Mouse (Mus musculus) layer of hippocampus, adult 9-10 months (tissue): Measurements from ENCODE around the gene Lmtk2.

Experiments used
- DNase-seq: peaks from one replicate; pipeline ENCODE4 v3.0.0; 2022; ENCODE audit warnings: low spot score

Gene Lmtk2

GRCm38 (mm10) chr5:144100149-144100935 lies at the start of gene Lmtk2:
Gene Lmtk2 (plus strand): TSS chr5:144100436.
- DNase-seq: peak; percentile 93

GRCm38 (mm10) chr5:144051268-144051667 lies 49.0 kb upstream of the Lmtk2 start:
- no peak for DNase-seq

DNA sequence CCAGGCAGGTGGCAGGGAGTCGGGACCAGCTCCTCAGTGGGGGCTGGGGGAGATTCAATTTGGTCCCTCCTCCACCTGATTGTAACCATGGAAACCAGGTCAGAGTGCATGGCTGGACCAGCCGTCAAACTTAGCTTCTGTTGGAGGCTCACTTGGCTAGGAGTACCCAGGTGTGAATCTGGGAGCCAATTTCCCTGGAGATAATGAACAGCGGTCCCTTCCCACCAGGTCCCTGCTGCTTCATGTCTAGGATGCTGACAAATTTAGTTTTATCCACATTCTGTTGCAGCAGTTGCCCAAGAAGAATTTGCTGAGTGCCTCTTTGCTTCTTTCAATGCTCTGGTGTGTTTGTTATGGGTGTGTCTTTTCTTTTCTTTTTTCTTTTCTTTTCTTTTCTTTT lies 46.8 kb upstream of the Lmtk2 start:
- no peak for DNase-seq

- no peak for DNase-seq
Measured at GRCm38 (mm10) chr5:144054340-144054739, 45.9 kb upstream of the Lmtk2 start.

GRCm38 (mm10) chr5:144064093-144064492 lies 36.1 kb upstream of the Lmtk2 start:
- no peak for DNase-seq

- DNase-seq: no peak
Measured at GRCm38 (mm10) chr5:144066036-144066435, 34.2 kb upstream of the Lmtk2 start.

- no peak for DNase-seq
Measured at GRCm38 (mm10) chr5:144070064-144070463, 30.2 kb upstream of the Lmtk2 start.

GRCm38 (mm10) chr5:144071249-144071648 lies 29.0 kb upstream of the Lmtk2 start:
- DNase-seq: no peak

GRCm38 (mm10) chr5:144077541-144077940 lies 22.7 kb upstream of the Lmtk2 start:
- no peak for DNase-seq

- no peak for DNase-seq
Measured at GRCm38 (mm10) chr5:144080886-144081285, 19.4 kb upstream of the Lmtk2 start.

DNA sequence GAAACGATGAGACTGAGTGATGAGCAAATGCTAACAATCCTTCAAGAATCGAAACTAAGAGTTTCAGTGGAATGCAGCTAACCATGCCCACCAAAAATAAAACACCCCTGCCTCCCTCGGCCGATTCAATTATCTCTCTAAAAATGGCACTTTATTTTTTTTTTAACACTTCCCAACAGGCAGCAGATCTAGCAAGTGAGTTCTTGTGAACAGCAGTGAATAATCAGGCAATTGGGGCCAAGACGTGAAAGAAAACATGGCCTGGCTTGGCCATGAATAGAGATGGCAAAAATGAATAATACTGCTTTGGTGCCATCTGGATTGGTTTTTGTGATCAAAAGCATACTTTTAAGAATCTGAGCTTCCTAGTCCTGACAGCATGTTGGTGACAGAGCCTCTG lies 18.2 kb upstream of the Lmtk2 start:
- no peak for DNase-seq

DNA sequence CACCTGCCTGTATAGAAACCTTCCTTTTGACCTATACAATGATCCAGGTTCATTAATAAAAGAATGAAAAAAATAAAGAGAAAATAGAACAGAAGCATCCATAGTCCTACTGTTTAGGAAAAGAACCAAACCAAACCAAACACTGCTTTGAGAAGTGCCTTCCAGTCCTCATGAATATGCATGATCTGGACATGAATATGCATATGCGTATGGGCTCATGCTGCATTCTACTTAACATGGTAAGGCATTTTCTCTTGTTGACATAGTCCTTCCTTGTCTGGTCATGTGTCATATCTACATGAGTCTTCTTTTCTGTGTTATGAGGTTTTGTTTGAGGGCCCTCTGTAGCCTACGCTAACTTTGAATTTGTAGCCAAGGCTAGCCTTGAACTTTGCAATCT lies 16.7 kb upstream of the Lmtk2 start:
- DNase-seq: no peak

GRCm38 (mm10) chr5:144084271-144084670 lies 16.0 kb upstream of the Lmtk2 start:
- no peak for DNase-seq

DNA sequence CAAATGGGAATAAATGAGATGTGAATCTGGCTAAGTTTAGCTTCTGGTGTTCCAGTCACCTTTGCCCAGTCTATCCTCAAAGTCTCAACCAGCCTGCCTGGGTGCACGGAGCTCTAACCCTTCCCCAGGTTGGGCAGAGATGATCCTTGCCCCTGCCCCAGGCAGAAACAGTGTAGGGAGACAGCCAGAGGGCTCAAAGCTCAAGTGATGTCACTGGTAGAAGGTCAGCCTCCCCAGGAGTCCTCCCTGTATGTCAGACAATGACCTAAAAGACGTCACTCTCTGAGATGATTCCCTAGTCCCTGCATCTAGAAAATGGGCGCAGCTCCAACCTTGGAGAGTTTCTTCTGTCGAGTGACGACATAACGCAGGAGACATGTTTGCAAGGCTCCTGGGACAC lies 14.5 kb upstream of the Lmtk2 start:
- no peak for DNase-seq

DNA sequence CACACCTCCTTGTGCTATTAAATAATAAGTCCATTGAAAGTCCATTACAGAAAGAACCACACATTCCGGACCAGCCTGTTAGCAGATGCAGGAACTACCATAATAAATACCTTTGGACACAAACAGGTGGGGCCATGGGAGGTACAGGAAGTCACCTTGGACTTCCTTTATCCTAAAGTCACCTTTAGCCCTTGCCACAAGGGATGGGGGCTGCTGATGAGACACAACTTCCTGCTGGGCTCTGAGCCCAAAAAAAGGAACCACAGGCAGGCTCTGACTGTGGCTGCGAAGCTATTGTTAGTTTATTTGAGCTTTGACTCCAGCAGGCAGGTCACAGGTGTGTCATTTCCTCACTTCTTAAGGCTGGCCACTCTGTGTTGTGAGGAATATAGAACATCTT lies 13.7 kb upstream of the Lmtk2 start:
- no peak for DNase-seq

GRCm38 (mm10) chr5:144088354-144088753 lies 11.9 kb upstream of the Lmtk2 start:
- no peak for DNase-seq

DNA sequence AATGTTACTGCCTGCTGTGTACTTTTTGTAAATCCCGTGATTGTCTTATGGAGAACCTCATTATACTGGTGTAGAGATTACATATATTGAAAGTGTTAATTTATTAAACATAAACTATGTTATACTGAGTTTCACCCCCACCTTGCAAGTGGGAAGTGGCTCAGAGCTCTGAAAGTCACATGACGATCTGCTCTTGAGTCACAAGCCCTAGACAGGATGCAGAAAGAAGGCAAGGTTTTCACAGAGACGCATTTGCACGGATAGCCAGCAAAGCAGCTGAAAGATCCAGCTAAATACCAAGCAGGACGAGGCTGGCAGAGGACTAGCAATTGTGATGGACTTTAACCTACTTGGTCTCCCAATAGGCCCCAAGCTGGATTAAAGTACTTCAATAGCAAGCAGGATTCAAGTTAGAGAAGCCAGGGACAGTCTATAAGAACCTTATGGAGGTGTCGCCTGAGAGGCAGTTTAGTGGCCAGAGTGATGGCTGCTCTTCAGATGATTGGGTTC lies 4.7 kb upstream of the Lmtk2 start:
- DNase-seq: no peak

DNA sequence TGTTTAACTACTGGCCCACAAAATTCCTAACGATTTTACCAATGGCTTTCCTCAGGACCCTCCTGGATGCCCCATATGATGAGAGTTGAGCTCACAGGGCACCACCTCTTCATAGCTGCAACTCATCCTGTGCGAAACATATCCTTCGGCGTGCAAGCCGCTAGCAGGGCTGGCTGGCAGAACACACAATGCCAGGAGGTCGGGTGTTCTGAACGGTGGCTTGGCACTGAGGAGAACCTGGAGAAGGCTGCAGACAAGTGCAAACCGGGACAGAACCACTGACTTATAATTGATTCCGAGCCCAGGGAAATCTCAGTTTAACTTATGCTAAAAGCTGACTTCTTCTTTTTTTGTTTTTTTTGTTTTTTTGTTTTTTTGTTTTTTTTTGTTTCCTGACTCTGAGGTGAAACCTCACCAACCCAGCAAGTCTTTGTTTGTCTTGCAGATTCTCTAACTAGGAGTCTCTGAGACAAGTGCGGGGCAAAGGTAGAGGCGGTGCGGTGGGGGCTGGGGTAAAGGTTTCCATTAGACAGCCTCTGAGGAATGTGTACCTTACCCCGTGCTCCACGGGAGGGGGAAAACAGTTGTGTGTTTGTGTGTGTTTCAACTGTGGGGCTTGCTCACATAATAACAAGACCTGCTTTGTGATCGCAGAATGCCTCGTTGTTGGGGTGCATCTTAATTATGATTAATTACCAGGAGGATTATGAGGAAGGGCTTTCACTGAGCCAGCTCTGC lies 2.2 kb upstream of the Lmtk2 start:
- no peak for DNase-seq

DNA sequence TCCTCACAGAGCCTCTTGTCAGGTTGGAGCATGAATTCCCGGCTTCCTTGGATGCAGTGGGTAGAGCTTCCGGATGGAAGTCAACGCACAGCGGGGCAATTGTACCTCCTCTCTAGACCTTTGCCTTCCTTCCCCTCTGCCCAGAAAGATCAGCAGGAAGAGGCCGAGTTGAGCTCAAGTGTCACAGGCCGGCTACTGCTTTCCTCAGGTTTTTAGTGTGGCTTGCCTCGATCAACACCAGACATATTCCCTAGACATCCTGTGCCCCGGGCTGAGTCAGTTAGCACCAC lies 1.7 kb upstream of the Lmtk2 start:
- DNase-seq: no peak

DNA sequence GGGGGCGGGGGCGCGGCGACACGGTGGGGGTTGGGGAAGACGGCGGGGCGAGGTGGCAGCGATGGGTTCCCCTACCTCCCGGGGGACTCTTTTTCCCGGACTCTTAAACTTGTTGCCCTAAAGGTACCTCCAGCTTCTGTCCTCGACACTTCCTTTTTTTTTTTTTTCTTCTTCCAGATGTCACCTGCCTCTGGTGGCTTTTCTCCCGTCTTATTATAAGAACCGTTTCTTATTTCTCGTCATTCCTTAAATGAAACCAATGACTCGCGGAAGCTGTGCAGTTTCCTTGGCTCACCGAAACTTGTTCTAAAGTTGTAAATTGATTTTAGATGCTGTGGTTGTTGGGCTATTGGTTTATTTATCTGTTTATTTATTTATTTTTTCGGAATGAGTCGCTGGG lies 712 bp downstream of the Lmtk2 start:
- no peak for DNase-seq

DNA sequence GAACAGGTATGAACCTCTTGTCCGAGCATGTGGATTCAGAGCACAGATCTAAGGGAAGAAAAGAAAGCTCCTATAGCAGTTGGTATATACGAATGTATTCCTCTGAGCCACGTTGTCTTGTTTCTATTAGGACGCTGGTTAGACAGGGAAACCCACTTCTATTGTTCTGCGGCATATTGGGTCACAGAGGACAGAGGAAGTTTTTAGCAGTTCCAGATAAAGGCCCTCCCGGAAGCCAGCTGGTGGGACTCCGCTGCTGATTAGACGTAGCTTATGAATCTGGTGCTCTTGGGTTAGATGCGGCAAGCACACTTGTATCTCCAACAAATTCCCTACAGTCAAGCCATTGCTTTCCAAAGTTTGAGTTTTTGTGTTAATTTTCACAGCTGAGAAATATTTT lies 4.8 kb downstream of the Lmtk2 start:
- DNase-seq: no peak

- DNase-seq: no peak
Measured at GRCm38 (mm10) chr5:144105471-144106129, 5.4 kb downstream of the Lmtk2 start.

- no peak for DNase-seq
Measured at GRCm38 (mm10) chr5:144106130-144106510, 5.9 kb downstream of the Lmtk2 start.
